Mouse (Mus musculus): ENCODE measurements around the gene Pdk3.

DNA sequence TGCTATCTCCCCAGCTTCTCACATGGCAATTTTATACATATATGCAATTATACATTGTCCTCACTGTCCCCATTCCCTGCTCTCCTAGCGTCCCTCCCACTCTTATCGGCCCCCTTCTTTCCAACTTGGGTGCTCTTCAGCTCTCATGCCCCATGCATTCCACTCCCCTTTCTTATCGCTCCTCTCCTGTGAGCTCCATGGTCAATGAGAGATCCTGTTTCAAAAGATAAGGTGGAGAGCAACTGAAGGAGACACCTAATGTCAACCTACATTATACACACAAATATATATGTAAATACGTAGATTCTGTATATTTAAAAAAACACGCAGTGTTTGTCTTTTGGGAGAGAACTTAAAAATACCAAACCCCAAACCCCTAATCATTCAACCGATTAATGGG lies 81.4 kb downstream of the Pdk3 start:
- TF ChIP-seq GATA1 (IDR thresholded peaks at IDR 0.05; ENCODE audit: borderline replicate concordance, low read length) (no peak), FLI1 (IDR thresholded peaks at IDR 0.05; ENCODE audit: low read length) (no peak)
